Mouse (Mus musculus): ENCODE measurements around the gene Cry2. TPM values are rescaled to one million over a fixed set of nuclear protein-coding genes. Genes with fewer than 3 reads are reported as not detected.

Gene Cry2
- total RNA-seq, 2 experiments from 2014 or later = 105 to 108 TPM

- H3K27ac ChIP-seq = peak overlapping the region; percentile 67
- TF ChIP-seq CTCF (conservative IDR thresholded peaks at IDR 0.05) = no peak
- no peak overlapping the region for H3K4me3 ChIP-seq
- DNase-seq (ENCODE audit: low spot score in 2 of 2) = no peak
Observed at GRCm38 (mm10) chr2:92438567-92438966, 4.7 kb upstream of the Cry2 start.

GRCm38 (mm10) chr2:92437875-92438274, 4.0 kb upstream of the Cry2 start:
- H3K4me3 ChIP-seq = peak overlapping the region; percentile 36; the same call in 1 of the 2 replicates
- peak; percentile 96 for TF ChIP-seq CTCF (conservative IDR thresholded peaks at IDR 0.05)
- DNase-seq (ENCODE audit: low spot score in 2 of 2) = peak; percentile 81 to 84
- H3K27ac ChIP-seq = peak overlapping the region; percentile 67

- Histone ChIP-seq H3K4me3 (no peak overlapping the region), H3K27ac (peak overlapping the region; percentile 67; the same call in 1 of the 2 replicates)
- no peak for TF ChIP-seq CTCF (conservative IDR thresholded peaks at IDR 0.05)
- DNase-seq (ENCODE audit: low spot score in 2 of 2) = no peak
Observed at GRCm38 (mm10) chr2:92437366-92437765, 3.5 kb upstream of the Cry2 start.

DNA sequence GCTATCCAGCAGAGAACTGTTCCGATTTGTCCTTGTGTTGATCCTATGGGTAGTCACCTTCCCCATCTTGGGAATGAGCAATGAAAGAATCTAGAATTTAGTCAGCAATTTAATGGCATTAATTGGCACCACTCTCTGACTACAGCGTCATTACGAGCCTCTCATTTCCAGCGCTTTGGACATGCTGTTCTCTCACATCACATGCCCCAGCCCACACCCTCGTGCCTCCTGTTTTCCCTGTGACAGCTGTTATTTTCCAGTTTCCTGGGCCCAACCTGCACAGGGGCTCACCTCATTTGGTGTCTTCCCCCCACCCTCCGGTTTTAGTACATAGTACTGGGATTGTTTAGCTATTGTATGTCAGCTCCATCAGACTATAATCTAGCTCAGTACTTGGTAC, 1.2 kb upstream of the Cry2 start:
- H3K4me3 ChIP-seq = peak overlapping the region; percentile 57; the same call in 1 of the 2 replicates
- no peak for DNase-seq (ENCODE audit: low spot score in 2 of 2)
- H3K27ac ChIP-seq = peak overlapping the region; percentile 96
- no peak for TF ChIP-seq CTCF (conservative IDR thresholded peaks at IDR 0.05)

- no peak for TF ChIP-seq CTCF (conservative IDR thresholded peaks at IDR 0.05)
- Histone ChIP-seq H3K4me3 (peak overlapping the region; percentile 57), H3K27ac (peak overlapping the region; percentile 96)
- DNase-seq (ENCODE audit: low spot score in 2 of 2) = no peak
Observed at GRCm38 (mm10) chr2:92434375-92434745, 517 bp upstream of the Cry2 start.

GRCm38 (mm10) chr2:92432299-92433295, 1.2 kb downstream of the Cry2 start:
- Histone ChIP-seq H3K4me3 (peak overlapping the region; percentile 81), H3K27ac (peak overlapping the region; percentile 94)
- no peak for TF ChIP-seq CTCF (conservative IDR thresholded peaks at IDR 0.05)
- DNase-seq (ENCODE audit: low spot score in 2 of 2) = no peak

DNA sequence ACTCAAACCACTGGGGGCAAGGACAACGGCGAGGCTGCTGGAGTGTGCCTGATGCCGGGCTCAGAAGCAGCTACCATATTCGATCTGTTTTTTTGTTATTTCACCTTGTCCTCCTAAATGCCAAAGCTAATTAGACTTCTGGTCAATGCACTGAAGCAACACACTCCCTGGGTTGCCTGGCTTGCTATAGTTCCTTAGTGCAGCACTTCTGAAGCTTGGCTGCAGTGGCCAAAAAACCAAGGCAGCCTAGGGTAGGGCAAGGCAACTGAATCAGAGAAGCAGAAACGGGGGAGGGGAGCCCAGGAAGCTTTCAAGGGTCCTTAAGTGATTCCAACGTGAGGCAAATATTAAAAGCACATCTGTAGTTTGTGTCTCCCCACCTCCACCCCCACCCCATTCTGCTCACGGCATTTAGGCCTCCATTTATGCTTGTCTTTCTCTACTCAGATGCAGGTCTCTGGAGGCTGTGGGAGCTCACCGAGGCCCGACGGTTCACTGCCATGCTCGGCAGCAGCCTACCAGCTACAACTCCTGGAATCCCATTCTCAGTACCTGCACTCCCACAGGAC, 2.1 kb downstream of the Cry2 start:
- no peak for DNase-seq (ENCODE audit: low spot score in 2 of 2)
- TF ChIP-seq CTCF (conservative IDR thresholded peaks at IDR 0.05) = no peak

DNA sequence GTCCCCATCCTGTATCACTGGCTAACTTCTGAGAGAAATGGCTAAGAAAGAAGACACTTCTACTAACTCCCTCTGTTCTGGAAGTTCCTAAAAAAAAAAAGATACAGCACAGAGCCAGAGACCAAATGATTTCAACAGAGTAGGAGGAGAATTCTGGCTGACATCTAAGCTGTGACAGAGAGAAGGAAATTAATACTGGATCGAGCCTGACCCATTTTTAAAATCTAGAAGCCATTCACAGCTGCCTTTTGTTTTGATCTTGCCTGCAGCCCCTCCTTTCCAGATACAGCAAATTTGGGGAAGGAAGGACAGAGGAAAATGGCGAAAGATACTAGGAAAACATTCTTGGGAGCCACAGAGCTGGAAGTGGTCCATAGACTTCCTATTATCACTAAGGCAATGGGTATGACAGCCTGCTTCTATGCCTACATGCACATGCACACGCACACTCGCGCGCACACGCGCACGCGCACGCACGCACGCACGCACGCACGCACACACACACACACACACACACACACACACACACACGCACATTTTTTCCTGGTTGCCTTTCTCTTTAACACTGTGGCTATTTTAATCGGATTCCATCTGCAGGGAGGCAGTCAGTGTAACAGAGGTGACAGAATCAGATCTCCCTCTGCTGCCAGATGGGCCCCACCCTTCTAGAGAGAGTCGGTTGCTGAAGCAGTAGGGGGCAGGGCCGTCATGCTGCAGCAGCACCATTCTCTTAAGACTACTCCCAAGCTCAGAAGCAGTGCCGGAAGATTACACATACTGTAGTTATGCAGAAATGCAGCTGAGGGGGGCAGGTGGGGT, 2.9 kb downstream of the Cry2 start:
- H3K27ac ChIP-seq = peak overlapping the region; percentile 94
- no peak for TF ChIP-seq CTCF (conservative IDR thresholded peaks at IDR 0.05)
- peak overlapping the region; percentile 81 for H3K4me3 ChIP-seq
- peak; percentile 64 to 69 for DNase-seq (ENCODE audit: low spot score in 2 of 2)

More for the DNA sequence above, 2.1 kb downstream of the Cry2 start:
- Histone ChIP-seq H3K4me3 (peak overlapping the region; percentile 81), H3K27ac (peak overlapping the region; percentile 94)

DNA sequence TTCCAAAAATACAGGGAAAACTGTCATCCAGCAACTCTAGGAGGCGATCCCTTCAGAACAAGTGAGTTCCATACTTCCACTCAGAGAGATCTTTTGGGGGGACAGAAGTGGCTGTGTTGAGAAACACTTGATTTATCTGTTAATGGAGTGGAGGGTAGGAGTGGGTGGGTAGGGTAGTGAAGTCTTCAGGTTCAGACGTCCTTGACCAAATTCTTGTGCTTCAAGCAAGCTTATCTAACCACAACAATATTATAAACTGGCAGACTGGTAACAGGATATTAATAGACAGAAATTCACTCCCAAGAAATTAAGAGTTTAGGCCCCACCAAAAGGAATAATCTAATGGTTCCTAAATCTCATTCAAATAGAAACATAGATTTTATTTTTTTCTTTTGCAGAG, 3.8 kb downstream of the Cry2 start:
- no peak for DNase-seq (ENCODE audit: low spot score in 2 of 2)
- H3K4me3 ChIP-seq = peak overlapping the region; percentile 81
- no peak for TF ChIP-seq CTCF (conservative IDR thresholded peaks at IDR 0.05)
- peak overlapping the region; percentile 94 for H3K27ac ChIP-seq

GRCm38 (mm10) chr2:92427882-92428281, 6.0 kb downstream of the Cry2 start:
- H3K27ac ChIP-seq = peak overlapping the region; percentile 94
- no peak overlapping the region; the same call in 1 of the 2 replicates for H3K4me3 ChIP-seq
- no peak for TF ChIP-seq CTCF (conservative IDR thresholded peaks at IDR 0.05)
- DNase-seq (ENCODE audit: low spot score in 2 of 2) = peak; percentile 75 to 88

DNA sequence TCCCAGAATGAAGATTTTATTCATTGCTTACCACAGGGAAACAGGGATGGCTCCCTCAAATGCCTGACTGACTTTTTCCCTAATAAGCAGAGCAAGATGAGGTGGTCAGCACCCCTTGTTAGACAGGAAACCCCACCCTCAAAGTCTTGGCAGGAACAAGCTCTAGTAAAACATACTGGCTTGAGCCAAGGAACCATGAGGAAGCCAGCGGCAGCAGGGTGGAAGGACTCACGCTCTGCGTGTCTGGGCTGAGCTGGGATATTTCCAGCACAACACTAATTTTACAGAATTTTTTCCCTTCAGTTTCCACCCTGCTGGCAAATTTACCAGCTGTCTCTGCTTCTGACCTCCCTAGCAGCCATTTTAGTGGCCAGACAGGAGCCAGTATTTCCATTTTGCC, 7.4 kb downstream of the Cry2 start:
- DNase-seq (ENCODE audit: low spot score in 2 of 2) = no peak
- no peak for TF ChIP-seq CTCF (conservative IDR thresholded peaks at IDR 0.05)
- Histone ChIP-seq H3K4me3 (peak overlapping the region; percentile 6; the same call in 1 of the 2 replicates), H3K27ac (peak overlapping the region; percentile 94)

DNA sequence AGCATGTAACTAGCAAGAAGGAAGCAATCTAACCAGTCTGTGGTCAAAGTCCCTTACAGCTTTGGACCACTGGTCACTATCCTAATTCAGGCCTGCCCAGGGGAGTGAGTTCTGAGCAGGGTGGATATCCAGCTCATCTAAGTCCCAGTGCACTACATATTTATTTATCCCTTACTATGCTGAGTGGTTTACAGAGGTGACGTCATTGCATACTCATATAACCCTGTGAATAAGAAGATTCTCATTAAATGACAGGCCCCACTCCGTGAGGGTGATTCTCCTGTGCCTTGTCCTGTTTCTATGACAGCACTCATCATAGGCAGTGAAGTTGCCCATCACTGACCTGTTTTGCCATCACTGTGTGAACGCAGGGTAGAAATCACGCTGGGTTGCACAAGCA, 8.5 kb downstream of the Cry2 start:
- no peak for TF ChIP-seq CTCF (conservative IDR thresholded peaks at IDR 0.05)
- H3K27ac ChIP-seq = peak overlapping the region; percentile 94
- no peak overlapping the region for H3K4me3 ChIP-seq
- DNase-seq (ENCODE audit: low spot score in 2 of 2) = no peak
